8 mouse cellular contexts compared by ENCODE assay signal in the genomic region with DNA sequence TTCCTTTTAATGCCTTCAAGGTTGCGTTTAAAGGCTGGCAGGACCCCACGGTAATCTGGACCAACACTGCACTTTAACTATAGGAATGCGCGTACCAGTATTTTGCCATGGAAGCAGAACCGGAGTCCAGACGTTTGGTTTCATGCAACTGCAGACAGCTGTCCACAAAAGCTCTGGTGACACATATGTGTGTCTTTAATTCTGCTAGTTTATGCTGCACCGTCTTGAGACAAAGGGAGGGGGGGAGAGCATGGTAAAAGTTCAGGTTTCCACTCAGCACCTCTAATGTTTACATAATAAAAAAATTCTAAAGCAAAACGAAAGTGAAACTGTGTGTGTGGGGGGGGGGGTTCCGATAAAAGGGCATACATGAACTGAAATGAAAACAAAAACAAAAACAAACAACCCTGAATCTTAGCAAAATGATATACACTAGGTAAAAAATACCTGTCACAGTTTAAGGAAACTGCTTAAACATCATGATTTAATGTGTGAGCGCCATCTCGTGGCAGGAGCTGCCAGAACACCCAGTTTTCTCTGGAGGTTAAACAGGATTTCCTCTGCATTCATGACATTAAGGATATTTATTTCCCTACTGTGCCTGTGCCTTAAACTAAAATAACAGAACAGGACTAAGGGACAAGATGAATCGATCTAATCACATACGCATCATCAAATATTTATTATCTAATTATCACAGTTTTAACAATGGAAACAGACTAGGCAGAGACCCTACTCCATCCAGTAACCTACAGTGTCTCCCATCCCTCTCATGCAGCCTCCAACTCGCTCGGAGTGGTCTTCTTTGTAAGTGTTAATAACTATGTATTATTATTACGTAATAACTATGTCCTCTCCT. TPM values are rescaled to one million over a fixed set of nuclear protein-coding genes. Genes with fewer than 3 reads are reported as not detected.
DNase-seq lines count a peak whose midpoint lies in the region; ATAC-seq and TF ChIP-seq lines count a peak whose summit lies in the region.

No protein-coding gene starts in this region.

- peak; percentile 50; the same call in 1 of the 2 replicates for ATAC-seq in forebrain, embryonic 14.5 days

- no peaks in the 10 kb centered on the region for H3K27me3 ChIP-seq in forebrain, embryonic 14.5 days (replicated peaks; ENCODE audit: control insufficient read depth, insufficient read depth, low read length)

- H3K9ac ChIP-seq in forebrain, embryonic 14.5 days (ENCODE audit: low read length): no peak overlapping the region

- TF ChIP-seq CTCF in left cerebral cortex, adult 2 months (IDR thresholded peaks at IDR 0.05): peak; percentile 87

- H3K4me1 ChIP-seq in forebrain, embryonic 14.5 days (ENCODE audit: control insufficient read depth, insufficient read depth, low read length): no peaks in the 10 kb centered on the region

- DNase-seq in NIH3T3 (ENCODE audit: low read depth): peak; percentile 84
- peak; percentile 61 for DNase-seq in cerebellum, adult 11 months
- peak; percentile 85 for DNase-seq in forebrain, embryonic 14.5 days (ENCODE audit: low spot score)
- peak; percentile 90 for DNase-seq in induced T-regulatory cell, adult 2 months (ENCODE audit: low read depth)
- DNase-seq in left cerebral cortex, adult 2 months (ENCODE audit: extremely low spot score in 1 of 2, low spot score in 2 of 2): peak; percentile 71 to 84
- DNase-seq in lung, postnatal 4 days: peak; percentile 73 to 84
- peak; percentile 88 for DNase-seq in right cerebral cortex, postnatal 14 days
- DNase-seq in yolk sac, embryonic 10.5 days (ENCODE audit: low spot score): peak; percentile 39

- H3K9me3 ChIP-seq in forebrain, embryonic 14.5 days (replicated peaks; ENCODE audit: control insufficient read depth, low read length): no peaks in the 10 kb centered on the region

- no peaks in the 10 kb centered on the region for H3K36me3 ChIP-seq in forebrain, embryonic 14.5 days (ENCODE audit: control insufficient read depth, insufficient read depth, low read length)

- intact Hi-C loops in left cerebral cortex, adult 2 months (cut with DNase I): loop anchor here (2.0 to 5.0 kb wide), 3 partner anchors 81 to 160 kb away; partner anchors contain the start of gene Rpe

- no peak overlapping the region for H3K4me2 ChIP-seq in forebrain, embryonic 14.5 days (ENCODE audit: low read length)

- H3K4me3 ChIP-seq in forebrain, embryonic 14.5 days (ENCODE audit: low read depth, low read length): no peak overlapping the region
- H3K4me3 ChIP-seq in left cerebral cortex, adult 2 months: peak overlapping the region; percentile 21

- no peak overlapping the region for H3K27ac ChIP-seq in forebrain, embryonic 14.5 days (ENCODE audit: low read depth, low read length)
- no peak overlapping the region for H3K27ac ChIP-seq in left cerebral cortex, adult 2 months

- 63% methylated on average over 16 of the region's 16 CpGs for WGBS in forebrain, embryonic 14.5 days

RNA-seq across cellular contexts. Expression of gene Kansl1l, which starts 21.1 kb away (rescaled TPM):
- polyA plus RNA-seq in forebrain, embryonic 14.5 days (2014; fragmentation: Nextera tagmentation; extraction: Ambion mirVana): 8.5 and 10.9 TPM in 2 replicates
- 10 to 100 TPM; 17.2 to 19.5 TPM for total RNA-seq in left cerebral cortex, adult 2 months (2021)

RNA-seq across cellular contexts. Expression of gene Acadl, which starts 24.7 kb away (rescaled TPM):
- 34.7 and 36.2 TPM in 2 replicates for polyA plus RNA-seq in forebrain, embryonic 14.5 days (2014; fragmentation: Nextera tagmentation; extraction: Ambion mirVana)
- 10 to 100 TPM; 28.8 to 32.4 TPM for total RNA-seq in left cerebral cortex, adult 2 months (2021)

Comparison
In these comparisons a context has a peak if more than half of its experiments do, and no peak if none do; other contexts are left out.
1. DNase-seq: peak in every context shown above with its lines; median percentile 90 in induced T-regulatory cell, adult 2 months; 88 in right cerebral cortex, postnatal 14 days; 85 in forebrain, embryonic 14.5 days; 84 in NIH3T3; 78 in lung, postnatal 4 days; 78 in left cerebral cortex, adult 2 months; 61 in cerebellum, adult 11 months; 39 in yolk sac, embryonic 10.5 days.